Mouse (Mus musculus): ENCODE measurements around the gene Col27a1.

Col27a1 gene

DNA sequence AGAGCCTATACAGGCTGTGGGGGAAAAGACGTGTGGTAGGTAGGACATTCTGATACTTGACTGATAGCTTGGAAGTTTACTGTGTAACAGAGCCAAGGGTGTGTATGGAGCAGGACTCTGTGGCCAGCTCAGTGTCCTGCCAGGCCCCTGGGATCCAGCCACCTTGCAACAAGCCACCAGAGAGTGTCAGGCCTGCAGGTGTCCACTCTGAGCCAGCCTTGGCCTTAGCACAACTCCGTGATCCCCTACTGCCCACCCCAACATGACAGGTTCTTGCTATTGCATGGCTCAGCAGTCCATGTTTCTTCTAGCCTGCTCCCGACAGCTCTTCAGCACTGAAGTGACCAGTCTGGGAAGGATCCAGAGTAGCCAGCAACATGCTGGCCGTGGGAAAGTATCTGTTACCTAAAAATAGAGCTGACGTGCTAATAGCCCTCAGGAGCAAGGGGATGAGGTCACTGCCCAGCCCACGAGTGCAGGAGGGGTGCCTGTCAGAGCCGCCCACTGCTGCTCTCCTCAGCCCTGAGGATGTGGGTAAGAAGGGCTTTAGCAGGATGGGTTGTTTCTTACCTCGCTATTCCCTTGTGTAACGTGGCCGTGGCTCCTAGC lies 96.5 kb downstream of the Col27a1 start:
- no peak for DNase-seq (ENCODE audit: low spot score)

DNA sequence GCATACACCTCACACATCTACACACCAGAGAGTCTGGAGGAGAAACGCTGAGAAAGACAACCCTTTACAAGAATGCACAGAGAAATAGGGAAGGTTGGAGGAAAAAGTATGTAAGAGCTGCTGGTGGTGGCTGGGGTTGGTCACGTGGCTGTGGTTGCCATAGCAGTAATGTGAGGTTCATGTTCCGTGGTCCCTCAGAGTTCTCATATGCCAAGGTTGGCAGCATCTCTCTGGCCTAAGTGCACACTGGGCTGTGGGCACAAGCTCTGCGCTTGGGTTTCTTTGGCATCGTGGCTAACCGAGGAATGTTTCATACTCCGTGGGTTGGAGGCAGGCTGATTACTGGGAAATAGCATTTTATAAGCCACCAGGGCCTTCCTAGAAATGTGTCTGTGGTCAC lies 97.6 kb downstream of the Col27a1 start:
- no peak for DNase-seq (ENCODE audit: low spot score)

DNA sequence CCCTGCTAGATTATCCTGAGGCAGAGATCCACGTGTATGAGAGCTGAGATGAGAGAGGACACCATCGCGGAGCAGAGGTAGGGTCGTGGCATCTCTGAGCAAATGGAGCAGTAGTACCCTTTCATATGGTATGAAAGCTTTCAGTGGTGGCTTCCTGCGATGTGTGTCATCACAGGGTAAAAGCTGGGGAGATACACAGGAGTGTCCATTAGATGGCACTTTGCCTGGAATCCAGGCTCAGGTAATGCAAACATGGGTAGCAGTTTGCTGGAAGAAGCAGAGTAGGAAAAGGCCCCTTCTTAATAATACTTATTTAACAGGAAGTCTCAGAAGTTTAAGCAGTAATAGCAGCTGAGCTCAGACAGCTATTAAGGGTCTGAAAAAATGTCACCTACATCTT lies 100.3 kb downstream of the Col27a1 start:
- DNase-seq (ENCODE audit: low spot score) = no peak

DNA sequence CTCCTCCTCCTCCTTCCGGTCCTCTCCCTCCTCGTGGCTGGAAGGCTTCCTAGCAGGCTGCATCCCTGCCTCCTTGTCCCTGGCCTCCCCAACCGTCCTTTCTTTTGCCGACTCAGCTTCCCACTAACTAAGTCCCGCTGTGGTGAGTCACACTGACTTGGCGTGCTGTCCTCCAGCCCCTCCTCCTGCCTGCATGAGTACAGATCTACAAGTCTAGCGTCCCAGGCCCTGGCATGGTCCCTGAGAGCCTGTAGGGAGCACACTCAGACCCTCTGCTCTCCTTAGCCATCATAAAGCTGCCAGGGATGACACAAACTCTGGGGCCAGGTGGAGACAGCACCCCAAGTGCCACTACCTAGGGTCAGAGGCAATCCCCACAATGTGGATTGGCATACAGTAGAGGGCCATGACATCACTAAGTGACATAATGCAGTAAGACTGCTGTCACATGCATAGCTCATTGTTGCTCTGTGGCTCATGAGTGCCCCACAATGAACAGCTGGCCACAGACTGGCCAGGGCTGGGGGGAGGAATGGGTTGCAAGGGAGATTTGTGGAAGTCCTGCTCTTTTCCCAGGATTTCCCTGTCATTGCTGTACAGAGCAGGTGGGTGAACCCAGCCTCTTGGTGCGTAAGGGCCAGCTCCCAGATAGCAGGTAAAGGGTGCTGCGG lies 102.4 kb downstream of the Col27a1 start:
- DNase-seq (ENCODE audit: low spot score) = no peak

DNA sequence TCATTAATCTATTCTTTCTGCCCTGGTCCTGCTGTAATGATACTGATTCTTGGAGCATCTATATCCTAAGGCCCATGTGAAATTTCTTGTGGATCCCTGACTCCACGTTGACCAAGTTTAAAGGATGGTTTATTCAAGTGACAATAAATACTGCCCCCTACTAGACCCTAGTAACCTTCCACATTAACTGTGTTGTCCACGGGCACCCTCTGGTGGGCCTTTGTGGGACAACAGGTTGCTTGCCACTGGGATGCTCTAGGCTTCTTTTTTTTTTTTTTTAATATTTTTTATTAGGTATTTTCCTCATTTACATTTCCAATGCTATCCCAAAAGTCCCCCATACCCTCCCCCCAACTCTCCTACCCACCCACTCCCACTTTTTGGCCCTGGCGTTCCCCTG lies 105.8 kb downstream of the Col27a1 start:
- DNase-seq (ENCODE audit: low spot score) = peak; percentile 42

DNA sequence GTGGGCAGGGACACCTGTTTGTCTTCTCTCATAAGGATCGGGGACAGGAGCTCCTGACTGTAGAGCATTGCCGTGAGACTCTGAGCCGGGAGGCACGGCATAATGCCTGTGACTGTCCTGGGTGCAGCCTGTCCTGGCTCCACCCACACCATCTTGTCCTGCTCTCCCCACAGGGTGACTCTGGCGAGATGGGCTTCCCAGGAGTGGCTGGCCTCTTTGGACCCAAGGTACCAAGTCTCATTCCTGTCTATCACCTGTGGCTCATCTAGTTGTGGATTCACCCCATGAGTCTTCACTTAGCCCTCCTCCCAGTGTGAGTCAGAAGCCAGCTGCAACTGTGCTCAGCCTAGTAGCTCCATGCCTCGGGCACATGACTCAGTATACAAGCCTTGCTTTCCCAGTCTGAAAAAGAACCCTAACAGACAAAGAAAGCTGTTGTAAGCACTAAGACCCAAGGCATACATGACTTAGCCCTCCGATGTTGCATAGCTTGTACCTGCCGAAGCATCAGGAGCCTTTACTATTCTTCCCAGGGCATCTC lies 109.5 kb downstream of the Col27a1 start:
- no peak for DNase-seq (ENCODE audit: low spot score)

DNA sequence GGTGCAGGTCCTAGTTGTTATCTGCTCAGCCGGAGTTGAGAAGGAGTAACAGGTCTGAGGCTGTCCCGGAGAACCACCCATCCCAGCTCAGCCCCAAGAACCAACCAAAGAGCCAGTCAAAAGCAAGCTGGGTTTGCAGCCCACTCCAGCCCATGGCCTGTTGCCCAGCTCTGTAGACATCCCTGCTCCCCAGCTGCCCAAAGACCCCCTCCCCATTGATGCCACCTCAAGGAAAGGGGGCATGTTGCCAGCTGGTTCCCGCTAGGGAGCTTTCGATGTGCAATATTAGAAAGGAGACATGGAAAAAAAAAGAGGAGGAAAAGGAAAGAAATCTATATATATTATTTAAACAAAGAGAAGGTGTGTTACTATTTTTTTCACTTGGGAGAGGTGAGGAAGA lies 119.6 kb downstream of the Col27a1 start:
- no peak for DNase-seq (ENCODE audit: low spot score)

DNA sequence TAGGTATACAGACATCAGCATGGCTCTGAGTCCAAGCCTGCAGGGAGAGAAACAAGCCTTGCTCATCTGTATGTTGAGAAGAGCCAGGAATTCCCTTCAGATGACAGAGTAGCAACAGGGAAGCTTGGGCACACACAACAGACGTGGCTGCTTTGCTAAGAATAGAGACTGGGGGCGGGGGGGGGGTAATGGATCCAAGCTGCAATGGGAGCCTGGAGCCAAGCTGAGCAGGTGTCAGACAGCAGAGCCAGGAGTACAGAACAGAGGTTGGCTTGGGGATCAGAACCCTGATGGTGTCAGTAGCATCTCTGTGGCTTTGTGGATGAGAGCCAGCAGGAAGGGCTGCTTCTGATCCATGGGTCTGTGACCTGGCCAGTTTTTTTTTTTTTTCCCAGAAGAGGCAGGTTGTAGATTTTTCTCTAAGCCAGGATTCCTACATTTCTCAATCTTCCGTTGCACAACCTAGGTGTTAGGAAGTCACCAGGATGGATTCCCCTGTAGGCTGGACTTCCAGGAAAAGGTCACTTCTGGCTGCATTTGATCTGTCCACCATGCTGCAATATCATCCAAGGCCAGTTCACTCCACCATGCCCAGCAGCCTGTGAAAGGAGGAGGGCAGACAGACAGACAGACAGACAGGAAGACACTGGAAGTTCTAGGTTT lies 124.7 kb downstream of the Col27a1 start:
- DNase-seq (ENCODE audit: low spot score) = no peak

DNA sequence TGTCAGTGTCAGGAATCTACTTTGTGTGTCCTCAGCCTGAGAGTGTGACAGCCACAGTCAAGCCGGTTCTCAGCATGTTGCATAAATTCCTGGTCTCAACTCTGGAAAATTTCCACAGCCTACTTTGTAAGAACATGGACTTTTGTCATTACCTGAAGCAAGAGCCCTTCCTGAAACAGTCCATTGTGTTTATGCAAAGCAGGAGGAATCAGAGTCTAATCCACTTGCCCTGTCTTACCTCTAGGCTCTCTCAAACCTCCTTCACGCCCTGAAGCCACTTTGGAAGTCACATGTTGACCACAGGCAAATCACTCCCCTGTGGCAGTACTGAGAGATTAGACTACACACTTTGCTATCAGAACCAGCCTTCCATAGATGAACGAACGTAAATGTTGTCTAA lies 128.7 kb downstream of the Col27a1 start:
- no peak for DNase-seq (ENCODE audit: low spot score)

DNA sequence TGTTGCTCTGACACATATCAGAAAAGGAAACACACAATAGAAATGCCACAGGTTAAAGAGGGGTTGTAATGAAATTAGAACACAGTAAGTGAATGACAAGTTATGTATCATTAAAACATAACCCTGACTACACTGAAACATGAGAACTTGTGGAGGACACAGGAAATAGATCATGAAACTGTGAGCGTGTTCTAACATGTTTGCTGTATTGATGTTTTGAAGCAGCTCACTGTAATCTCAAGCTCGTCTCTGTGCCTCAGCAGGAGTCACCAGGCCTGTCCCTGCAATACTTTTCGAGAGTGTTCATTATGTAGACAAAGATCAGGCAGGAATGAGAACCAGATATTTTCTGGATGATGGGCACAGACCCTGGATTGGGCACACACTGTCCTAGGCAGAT lies 129.8 kb downstream of the Col27a1 start:
- DNase-seq (ENCODE audit: low spot score) = no peak

DNA sequence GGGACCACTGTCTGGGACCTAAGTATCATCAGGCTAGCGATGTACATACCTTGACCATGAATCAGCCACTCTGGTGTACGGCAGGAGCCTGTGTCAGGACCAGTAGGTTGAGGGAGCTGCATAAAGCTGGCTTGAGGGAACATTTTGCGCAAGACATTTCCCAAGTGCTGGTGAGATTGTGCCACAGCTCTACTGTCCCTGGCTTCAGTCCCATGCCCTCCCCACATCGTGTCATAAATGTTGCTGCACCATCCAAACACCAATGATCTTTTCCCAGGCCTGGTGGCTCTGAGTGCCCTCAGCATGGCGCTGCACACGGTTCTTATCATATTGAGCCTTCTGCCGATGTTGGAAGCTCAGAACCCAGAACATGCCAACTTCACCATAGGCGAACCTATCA lies 130.5 kb downstream of the Col27a1 start, which contains the start of gene Orm1:
Gene Orm1, plus strand, starts transcription at position 266 of the 400 bp plus-strand sequence.
- no peak for DNase-seq (ENCODE audit: low spot score)

DNA sequence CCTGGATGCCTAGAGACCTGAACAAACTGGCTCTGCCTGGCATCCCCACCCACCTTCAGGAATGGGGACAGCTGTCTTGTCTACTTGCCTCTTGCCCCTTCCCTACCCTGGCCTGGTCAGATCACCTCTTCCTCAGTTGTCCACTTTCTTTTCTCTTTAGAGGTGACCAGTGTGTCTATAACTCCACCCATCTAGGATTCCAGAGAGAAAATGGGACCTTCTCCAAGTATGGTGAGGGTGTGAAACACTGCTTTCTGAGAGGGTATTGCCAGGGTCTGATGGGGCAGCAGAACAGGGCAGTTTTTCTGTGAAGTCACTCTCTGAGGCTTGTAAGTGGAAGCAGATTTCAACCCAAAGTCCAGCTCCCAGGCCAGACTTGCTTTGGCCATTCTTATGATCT lies 131.5 kb downstream of the Col27a1 start:
- DNase-seq (ENCODE audit: low spot score) = no peak

DNA sequence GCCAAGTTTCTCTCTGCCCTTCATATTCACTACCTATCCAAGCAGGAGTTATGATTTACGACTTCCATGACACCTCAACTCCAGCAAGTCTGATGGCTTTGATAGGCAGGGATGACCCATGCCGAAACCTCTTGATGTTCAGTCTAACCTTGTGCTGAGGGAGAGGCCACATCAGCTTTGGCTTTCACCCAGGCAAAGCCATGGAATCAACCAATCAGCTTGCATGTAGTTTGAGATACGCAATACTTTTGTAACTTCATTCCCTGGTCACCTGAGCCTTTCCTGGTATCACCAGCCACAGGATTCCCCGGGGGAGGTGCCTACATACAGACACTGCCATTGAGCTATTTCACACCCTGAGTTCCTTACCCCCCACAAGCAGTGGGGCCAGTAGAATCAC lies 132.9 kb downstream of the Col27a1 start:
- DNase-seq (ENCODE audit: low spot score) = no peak

DNA sequence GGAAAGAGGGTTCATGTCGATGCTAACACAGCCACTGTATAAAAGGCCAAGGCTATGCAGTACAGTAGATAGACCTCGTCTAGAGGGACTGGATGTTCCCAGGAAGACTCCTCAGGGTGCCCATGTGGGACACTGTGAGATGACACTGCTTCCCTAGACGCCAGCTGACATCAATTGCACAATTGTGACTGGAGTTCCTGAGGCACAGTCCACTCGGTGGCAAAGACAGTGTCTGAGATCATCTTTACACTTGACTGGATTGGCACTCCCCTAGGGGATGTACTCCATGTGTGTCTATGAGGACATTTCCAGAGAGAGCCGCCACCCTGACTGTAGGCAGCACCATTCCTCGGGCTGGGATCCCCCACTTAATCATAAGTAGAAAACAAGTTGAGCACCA lies 134.7 kb downstream of the Col27a1 start:
- no peak for DNase-seq (ENCODE audit: low spot score)

DNA sequence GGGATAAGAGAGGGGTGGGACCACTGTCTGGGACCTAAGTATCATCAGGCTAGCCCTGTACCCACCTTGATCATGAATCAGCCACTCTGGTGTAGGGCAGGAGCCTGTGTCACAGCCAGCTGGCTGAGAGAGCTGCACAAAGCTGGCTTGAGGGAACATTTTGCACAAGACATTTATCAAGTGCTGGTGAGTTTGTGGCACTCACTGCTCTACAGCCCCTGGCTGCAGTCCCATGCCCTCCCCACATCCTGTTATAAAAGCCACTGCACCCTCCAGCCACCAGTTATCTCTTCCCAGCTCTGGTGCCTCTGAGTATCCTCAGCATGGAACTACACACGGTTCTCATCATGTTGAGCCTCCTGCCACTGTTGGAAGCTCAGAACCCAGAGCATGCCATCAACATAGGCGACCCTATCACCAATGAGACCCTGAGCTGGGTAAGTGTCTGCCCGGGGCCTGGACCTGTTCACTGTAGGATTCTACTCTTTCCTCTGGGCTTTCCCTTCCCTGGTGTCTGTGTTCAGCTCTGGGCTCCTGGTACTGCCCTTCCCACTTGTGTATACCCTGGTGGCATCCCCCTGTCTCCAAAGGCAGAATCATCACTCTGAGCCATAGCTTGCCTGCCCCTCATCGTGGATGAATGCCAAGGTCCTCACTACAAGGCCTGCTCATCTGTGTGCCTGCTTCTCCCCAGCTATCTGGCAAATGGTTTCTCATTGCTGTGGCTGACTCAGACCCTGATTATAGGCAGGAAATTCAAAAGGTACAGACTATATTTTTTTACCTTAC lies 142.3 kb downstream of the Col27a1 start, which contains the start of gene Orm3:
Gene Orm3, plus strand, starts transcription at position 286 of the 789 bp plus-strand sequence.
- DNase-seq (ENCODE audit: low spot score) = no peak

DNA sequence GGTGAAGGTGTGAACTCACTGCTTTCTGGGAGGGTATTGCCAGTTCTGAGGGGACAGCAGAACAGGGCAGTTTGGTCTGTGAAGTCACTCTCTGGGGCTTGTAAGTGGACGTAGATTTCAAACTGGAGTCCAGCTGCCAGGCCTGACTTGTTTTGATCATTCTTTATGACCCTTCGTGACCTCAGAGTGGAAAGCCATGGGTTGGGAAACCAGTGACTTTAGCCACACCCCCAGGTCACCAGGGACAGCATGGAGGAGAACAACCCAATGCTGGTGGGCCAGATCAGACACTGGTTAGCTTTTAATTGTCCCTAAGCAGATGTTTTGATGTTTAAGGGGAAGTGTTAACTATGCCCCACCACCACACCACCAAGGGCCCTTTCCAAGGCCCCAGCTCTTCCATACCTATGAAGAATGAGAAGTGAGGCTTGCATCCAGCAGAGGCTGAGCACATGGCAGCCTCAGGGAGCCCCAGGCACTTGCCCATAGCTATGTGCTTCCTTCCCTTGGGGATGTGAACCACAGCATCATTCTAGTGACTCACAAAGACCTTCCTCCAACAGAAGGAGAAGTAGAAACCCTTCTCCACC lies 143.3 kb downstream of the Col27a1 start:
- DNase-seq (ENCODE audit: low spot score) = no peak

DNA sequence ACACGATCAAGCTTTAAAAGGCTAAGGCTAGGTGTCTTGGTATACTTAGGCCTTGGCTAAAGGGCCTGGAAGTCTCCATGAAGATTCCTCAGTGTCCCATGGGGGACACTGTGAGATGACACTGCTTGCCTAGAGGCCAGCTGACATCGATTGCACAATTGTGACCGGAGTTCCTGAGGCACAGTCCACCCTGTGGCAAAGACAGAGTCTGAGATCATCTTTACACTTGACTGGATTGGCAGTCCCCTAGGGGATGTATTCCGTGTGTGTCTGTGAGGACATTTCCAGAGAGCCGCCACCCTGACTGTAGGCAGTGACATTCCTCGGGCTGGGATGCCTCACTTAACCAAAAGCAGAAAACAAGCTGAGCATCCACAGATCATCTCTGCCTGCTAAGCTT lies 146.1 kb downstream of the Col27a1 start:
- no peak for DNase-seq (ENCODE audit: low spot score)

DNA sequence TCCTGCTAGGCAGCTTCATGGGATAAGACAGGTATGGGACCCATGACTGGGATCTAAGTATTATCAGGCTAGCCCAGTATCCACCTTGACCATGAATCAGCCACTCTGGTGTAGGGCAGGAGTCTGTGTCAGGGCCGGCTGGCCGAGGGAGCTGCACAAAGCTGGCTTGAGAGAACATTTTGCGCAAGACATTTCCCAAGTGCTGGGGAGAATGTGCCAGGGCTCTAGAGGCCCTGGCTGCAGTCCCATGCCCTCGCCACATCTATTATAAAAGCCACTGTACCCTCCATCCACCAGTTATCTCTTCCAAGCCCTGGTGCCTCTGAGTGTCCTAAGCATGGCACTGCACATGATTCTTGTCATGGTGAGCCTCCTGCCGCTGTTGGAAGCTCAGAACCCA lies 148.3 kb downstream of the Col27a1 start, which contains the start of gene Orm2:
Gene Orm2, plus strand, starts transcription at position 300 of the 400 bp plus-strand sequence.
- no peak for DNase-seq (ENCODE audit: low spot score)

DNA sequence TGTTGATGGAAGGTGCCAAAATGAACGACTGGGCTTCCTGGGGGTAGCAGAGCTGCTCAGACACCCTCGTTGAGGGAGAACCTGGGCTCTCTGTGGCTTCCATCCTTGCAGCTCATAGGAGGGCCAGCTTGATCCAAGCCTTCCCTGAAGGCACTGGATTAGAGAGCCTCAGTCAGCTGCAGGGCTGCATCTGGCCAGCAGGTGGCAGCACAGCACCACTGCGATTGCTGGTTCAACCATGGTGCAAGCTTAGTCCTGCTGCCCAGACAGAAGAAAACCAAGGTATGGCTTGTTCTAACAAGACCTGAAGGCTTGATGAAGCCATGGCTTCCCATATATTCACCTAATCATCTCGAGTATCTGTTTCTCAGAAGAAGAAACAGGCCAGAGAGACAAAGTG lies 154.8 kb downstream of the Col27a1 start:
- DNase-seq (ENCODE audit: low spot score) = peak; percentile 75

DNA sequence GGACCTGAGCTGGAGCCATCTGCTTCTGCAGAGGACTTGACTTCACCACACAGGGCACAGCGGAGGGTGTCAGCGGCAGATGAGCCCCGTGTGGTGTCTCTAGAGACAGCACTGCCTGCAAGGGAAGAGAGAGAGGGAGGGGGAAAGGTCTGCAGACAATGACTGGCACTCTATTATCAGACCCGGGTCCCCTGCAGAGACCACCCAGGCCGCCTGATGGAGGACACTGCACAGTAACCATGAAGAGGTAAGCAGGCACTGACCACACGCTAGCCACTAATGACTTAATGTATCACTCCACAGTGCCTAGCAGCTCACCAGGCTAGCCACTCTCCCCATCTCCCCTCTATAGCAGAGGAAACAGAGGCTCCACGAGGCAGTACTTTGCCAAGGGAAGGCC lies 157.1 kb downstream of the Col27a1 start:
- DNase-seq (ENCODE audit: low spot score) = no peak

DNA sequence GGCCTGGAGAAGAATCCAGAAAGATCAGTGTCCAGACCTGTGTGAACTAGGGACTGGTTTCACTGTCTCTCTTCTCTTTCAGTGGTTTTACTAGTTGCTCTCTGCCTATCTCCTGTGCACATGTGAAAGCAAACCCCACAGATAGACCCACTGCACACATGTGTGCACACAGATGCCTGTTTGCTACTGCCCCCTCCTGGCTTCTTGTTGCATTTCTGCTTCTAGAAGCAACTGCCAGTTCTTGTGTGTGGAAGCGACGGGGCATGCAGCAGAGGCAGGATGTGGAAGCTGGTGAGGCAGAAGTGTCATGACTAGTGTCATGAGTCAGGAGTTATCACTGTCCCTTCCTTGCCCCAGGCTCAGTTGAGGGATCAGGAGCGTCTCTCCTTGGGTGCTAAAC lies 158.1 kb downstream of the Col27a1 start:
- DNase-seq (ENCODE audit: low spot score) = no peak

DNA sequence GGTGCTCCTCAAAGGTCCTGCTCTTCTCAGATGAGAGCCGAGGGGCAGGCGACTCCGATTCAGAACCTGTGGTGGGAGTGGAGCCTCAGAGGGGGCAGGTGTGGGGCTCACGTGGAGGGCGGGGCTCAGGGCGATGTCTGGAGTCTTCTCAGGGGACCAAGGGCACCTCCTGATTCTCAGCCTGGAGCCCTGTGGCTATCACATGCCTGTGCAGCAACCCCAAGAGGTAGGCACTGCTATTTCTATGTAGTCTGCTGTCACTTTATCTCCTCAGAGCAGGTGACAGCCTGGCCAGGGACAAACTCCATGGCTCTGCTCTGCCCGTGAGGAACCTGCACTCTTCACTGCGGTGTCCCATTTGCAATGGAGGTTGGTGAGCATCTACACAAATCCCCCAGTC lies 159.6 kb downstream of the Col27a1 start:
- DNase-seq (ENCODE audit: low spot score) = no peak
